8 mouse cellular contexts compared by ENCODE assay signal in genomic region chr6:97179367-97179828, GRCm38 (mm10). TPM values are rescaled to one million over a fixed set of nuclear protein-coding genes. Genes with fewer than 3 reads are reported as not detected.
DNase-seq lines count a peak whose midpoint lies in the region; ATAC-seq and TF ChIP-seq lines count a peak whose summit lies in the region.

No protein-coding gene starts in this region.

- peaks cover 24% of the 10 kb centered on the region for H3K4me1 ChIP-seq in spleen, adult 2 months (ENCODE audit: control insufficient read depth, insufficient read depth, insufficient read length)
- H3K4me1 ChIP-seq in hindbrain, embryonic 14.5 days (replicated peaks; ENCODE audit: control insufficient read depth, insufficient read depth, low read length), result peaks cover 15% of the 10 kb centered on the region

- H3K27ac ChIP-seq in spleen, adult 2 months (ENCODE audit: insufficient read depth, low read length), result peak overlapping the region; percentile 98
- peak overlapping the region; percentile 76 for H3K27ac ChIP-seq in hindbrain, embryonic 14.5 days

- H3K27me3 ChIP-seq in spleen, adult 2 months (ENCODE audit: control insufficient read depth, insufficient read depth, low read length), result no peaks in the 10 kb centered on the region
- no peaks in the 10 kb centered on the region for H3K27me3 ChIP-seq in hindbrain, embryonic 14.5 days (ENCODE audit: control insufficient read depth, insufficient read depth, low read length)

- H3K4me2 ChIP-seq in hindbrain, embryonic 14.5 days (replicated peaks), result peak overlapping the region; percentile 71

- H3K36me3 ChIP-seq in spleen, adult 2 months (ENCODE audit: control insufficient read depth, insufficient read depth, low read length), result peaks cover 10% of the 10 kb centered on the region
- H3K36me3 ChIP-seq in hindbrain, embryonic 14.5 days (replicated peaks; ENCODE audit: control insufficient read depth, insufficient read depth), result peaks cover 22% of the 10 kb centered on the region

- peak overlapping the region; percentile 87 for H3K9ac ChIP-seq in hindbrain, embryonic 14.5 days

- TF ChIP-seq POLR2A in spleen, adult 2 months (IDR thresholded peaks at IDR 0.05; ENCODE audit: low read depth, low read length), result no peak; the same call in 1 of the 2 replicates

- peak; percentile 42 to 68 for DNase-seq in spleen, adult 2 months (ENCODE audit: low read depth in 1 of 2, low spot score in 2 of 2)
- no peak for DNase-seq in spleen, postnatal 14 days (ENCODE audit: low spot score in 2 of 2)
- DNase-seq in c-Kit-positive CD71-positive TER-119-positive erythroid progenitor cells, embryonic 14.5 days (ENCODE audit: low spot score), result peak; percentile 62
- peak; percentile 29 for DNase-seq in hindbrain, embryonic 14.5 days (ENCODE audit: low spot score)
- peak; percentile 61 for DNase-seq in mesoderm, embryonic 11.5 days (ENCODE audit: low read depth, low spot score)
- DNase-seq in gastrocnemius, postnatal 10 days, result no peak
- no peak for DNase-seq in cerebellum, adult 18-20 months
- no peak for DNase-seq in ovary, postnatal 10 days (ENCODE audit: low spot score)

- WGBS in spleen, adult 2 months, result 14% methylated on average over 11 of the region's 11 CpGs
- 11% methylated on average over 11 of the region's 11 CpGs for WGBS in hindbrain, embryonic 14.5 days

- H3K9me3 ChIP-seq in hindbrain, embryonic 14.5 days (ENCODE audit: control insufficient read depth, low read length), result no peaks in the 10 kb centered on the region

- no peak for TF ChIP-seq CTCF in spleen, adult 2 months (IDR thresholded peaks at IDR 0.05; ENCODE audit: extremely low read depth, insufficient read depth, insufficient read length, insufficient replicate concordance)

- peak overlapping the region; percentile 73 for H3K4me3 ChIP-seq in spleen, adult 2 months (ENCODE audit: extremely low read depth, insufficient read depth, insufficient read length)
- H3K4me3 ChIP-seq in hindbrain, embryonic 14.5 days (replicated peaks; ENCODE audit: low read length), result peak overlapping the region; percentile 69

- peak; percentile 64; the same call in 1 of the 2 replicates for ATAC-seq in hindbrain, embryonic 14.5 days (ENCODE audit: low FRiP score)

RNA-seq across cellular contexts. Expression of gene Tmf1, which starts 0.5 kb away (rescaled TPM):
- 2.4 and 2.5 TPM in 2 replicates for polyA plus RNA-seq in spleen, adult 2 months (2012; rRNA removed)
- polyA plus RNA-seq in hindbrain, embryonic 14.5 days (2014; fragmentation: Nextera tagmentation; extraction: Ambion mirVana), result 39.8 and 40.5 TPM in 2 replicates
- 10 to 100 TPM; 27.6 to 32.0 TPM for total RNA-seq in gastrocnemius, postnatal 10 days (2021)

RNA-seq across cellular contexts. Expression of gene Uba3, which starts 26.0 kb away (rescaled TPM):
- polyA plus RNA-seq in spleen, adult 2 months (2012; rRNA removed), result 4.0 and 4.1 TPM in 2 replicates
- 94.6 and 95.8 TPM in 2 replicates for polyA plus RNA-seq in hindbrain, embryonic 14.5 days (2014; fragmentation: Nextera tagmentation; extraction: Ambion mirVana)
- 10 to 100 TPM; 50.3 to 51.2 TPM for total RNA-seq in gastrocnemius, postnatal 10 days (2021)

RNA-seq across cellular contexts. Expression of gene Eogt, which starts 30.4 kb away (rescaled TPM):
- polyA plus RNA-seq in spleen, adult 2 months (2012; rRNA removed), result 3.7 and 6.2 TPM in 2 replicates
- polyA plus RNA-seq in hindbrain, embryonic 14.5 days (2014; fragmentation: Nextera tagmentation; extraction: Ambion mirVana), result 9.8 and 10.8 TPM in 2 replicates
- total RNA-seq in gastrocnemius, postnatal 10 days (2021), result 1 to 10 TPM; 4.9 to 8.1 TPM

RNA-seq across cellular contexts. Expression of gene Arl6ip5, which starts 31.1 kb away (rescaled TPM):
- polyA plus RNA-seq in spleen, adult 2 months (2012; rRNA removed), result 52.9 and 53.4 TPM in 2 replicates
- 76.7 and 79.3 TPM in 2 replicates for polyA plus RNA-seq in hindbrain, embryonic 14.5 days (2014; fragmentation: Nextera tagmentation; extraction: Ambion mirVana)
- total RNA-seq in gastrocnemius, postnatal 10 days (2021), result 100 to 1,000 TPM; 238 to 249 TPM

Comparison
In these comparisons a context has a peak if more than half of its experiments do, and no peak if none do; other contexts are left out.
1. DNase-seq: peak in spleen, adult 2 months (2 of 2), c-Kit-positive CD71-positive TER-119-positive erythroid progenitor cells, embryonic 14.5 days (single experiment), hindbrain, embryonic 14.5 days (single experiment) and mesoderm, embryonic 11.5 days (single experiment); none in spleen, postnatal 14 days (0 of 2), gastrocnemius, postnatal 10 days (single experiment), cerebellum, adult 18-20 months (0 of 2) and ovary, postnatal 10 days (single experiment).
2. RNA of gene Tmf1, which starts 0.5 kb away (polyA plus RNA-seq): 39.8 to 40.5 TPM in hindbrain, embryonic 14.5 days; 2.4 to 2.5 TPM in spleen, adult 2 months; every median in the first group is over 10 times any median in the second.
3. RNA of gene Uba3, which starts 26.0 kb away (polyA plus RNA-seq): 94.6 to 95.8 TPM in hindbrain, embryonic 14.5 days; 4.0 to 4.1 TPM in spleen, adult 2 months; every median in the first group is over 10 times any median in the second.